Mouse (Mus musculus) gastrocnemius, adult 2 months (tissue): Measurements from ENCODE around the gene L3mbtl4. TPM values are rescaled to one million over a fixed set of nuclear protein-coding genes. Genes with fewer than 3 reads are reported as not detected.
A peak's percentile ranks its signal among the peaks of the same experiment; 100 is the strongest.

Experiments used
- DNase-seq: peaks from one replicate; pipeline ENCODE4 v3.0.0; 2022
- H3K27ac ChIP-seq: fragments of 200-600 bp; 2 replicates; pipeline ENCODE4 v1.8.1; 2022; ENCODE audit warnings: mild to moderate bottlenecking
- H3K4me3 ChIP-seq: fragments of 200-600 bp; 2 replicates; pipeline ENCODE4 v1.8.1; 2022; ENCODE audit warnings: mild to moderate bottlenecking, moderate library complexity
- CTCF ChIP-seq: fragments of 200-600 bp; IDR thresholded peaks from 2 replicates; pipeline ENCODE4 v1.8.1; 2022; ENCODE audit warnings: antibody characterized with exemption, mild to moderate bottlenecking, moderate library complexity
- intact Hi-C: fragments of 180-260 bp; cut with DNase I; formaldehyde crosslinking; loops from one replicate; pipeline ENCODE4 v1.15.1; 2025
- total RNA-seq, 2 experiments: library from RNA; stranded (reverse); gene quantifications; 2 replicates each; pipeline ENCODE4 v1.2.3; 2021

Gene L3mbtl4
- total RNA-seq, 2 experiments from 2014 or later = 0.10 TPM; not detected in 1

GRCm38 (mm10) chr17:68611247-68611646 is 337.6 kb downstream of the L3mbtl4 start:
- Histone ChIP-seq H3K4me3 (no peak overlapping the region), H3K27ac (no peak overlapping the region)
- DNase-seq = no peak
- intact Hi-C loops = no loop called here
- no peak for TF ChIP-seq CTCF

GRCm38 (mm10) chr17:68625281-68625680 is 351.7 kb downstream of the L3mbtl4 start:
- TF ChIP-seq CTCF = no peak
- intact Hi-C loops = no loop called here
- Histone ChIP-seq H3K4me3 (no peak overlapping the region), H3K27ac (no peak overlapping the region)
- no peak for DNase-seq

GRCm38 (mm10) chr17:68629631-68630426 is 356.2 kb downstream of the L3mbtl4 start:
- no peak for TF ChIP-seq CTCF
- intact Hi-C loops = no loop called here
- DNase-seq = no peak
- Histone ChIP-seq H3K4me3 (no peak overlapping the region), H3K27ac (no peak overlapping the region)

GRCm38 (mm10) chr17:68631396-68631795 is 357.8 kb downstream of the L3mbtl4 start:
- no peak for DNase-seq
- TF ChIP-seq CTCF = no peak
- H3K27ac ChIP-seq = no peak overlapping the region
- intact Hi-C loops = no loop called here
- H3K4me3 ChIP-seq = no peak overlapping the region

- peak; percentile 14; the same call in 1 of the 2 replicates for TF ChIP-seq CTCF
- intact Hi-C loops = no loop called here
- no peak overlapping the region for H3K27ac ChIP-seq
- H3K4me3 ChIP-seq = no peak overlapping the region
- DNase-seq = no peak
These were observed 366.6 kb downstream of the L3mbtl4 start for GRCm38 (mm10) chr17:68640187-68640586.

- TF ChIP-seq CTCF = no peak
- no peak overlapping the region for H3K4me3 ChIP-seq
- no peak overlapping the region for H3K27ac ChIP-seq
- DNase-seq = no peak
- intact Hi-C loops = no loop called here
These were observed 369.0 kb downstream of the L3mbtl4 start for GRCm38 (mm10) chr17:68642521-68643088.

- intact Hi-C loops = no loop called here
- H3K4me3 ChIP-seq = no peak overlapping the region
- no peak for TF ChIP-seq CTCF
- no peak for DNase-seq
- no peak overlapping the region for H3K27ac ChIP-seq
These were observed 392.9 kb downstream of the L3mbtl4 start for GRCm38 (mm10) chr17:68666528-68666927.

GRCm38 (mm10) chr17:68672088-68672504 is 398.5 kb downstream of the L3mbtl4 start:
- H3K4me3 ChIP-seq = no peak overlapping the region
- no peak for TF ChIP-seq CTCF
- DNase-seq = no peak
- no peak overlapping the region for H3K27ac ChIP-seq
- intact Hi-C loops = no loop called here

GRCm38 (mm10) chr17:68710701-68711100 is 437.1 kb downstream of the L3mbtl4 start:
- no peak overlapping the region for H3K27ac ChIP-seq
- no peak for TF ChIP-seq CTCF
- intact Hi-C loops = no loop called here
- DNase-seq = no peak
- no peak overlapping the region for H3K4me3 ChIP-seq

GRCm38 (mm10) chr17:68711350-68711749 is 437.8 kb downstream of the L3mbtl4 start:
- Histone ChIP-seq H3K27ac (no peak overlapping the region), H3K4me3 (no peak overlapping the region)
- no peak for TF ChIP-seq CTCF
- DNase-seq = no peak
- intact Hi-C loops = no loop called here

GRCm38 (mm10) chr17:68748296-68748695 is 474.7 kb downstream of the L3mbtl4 start:
- no peak for TF ChIP-seq CTCF
- DNase-seq = peak; percentile 65
- Histone ChIP-seq H3K4me3 (no peak overlapping the region), H3K27ac (peak overlapping the region; percentile 62)
- intact Hi-C loops = no loop called here

- intact Hi-C loops = no loop called here
- DNase-seq = no peak
- H3K4me3 ChIP-seq = no peak overlapping the region
- no peak for TF ChIP-seq CTCF
- no peak overlapping the region for H3K27ac ChIP-seq
These were observed 476.9 kb downstream of the L3mbtl4 start for GRCm38 (mm10) chr17:68750513-68750912.

- no peak for DNase-seq
- H3K4me3 ChIP-seq = no peak overlapping the region
- H3K27ac ChIP-seq = no peak overlapping the region
- no peak for TF ChIP-seq CTCF
- intact Hi-C loops = no loop called here
These were observed 479.5 kb downstream of the L3mbtl4 start for GRCm38 (mm10) chr17:68753112-68753511.

GRCm38 (mm10) chr17:68754789-68755188 is 481.2 kb downstream of the L3mbtl4 start:
- H3K4me3 ChIP-seq = no peak overlapping the region
- intact Hi-C loops = no loop called here
- H3K27ac ChIP-seq = no peak overlapping the region
- DNase-seq = no peak
- no peak for TF ChIP-seq CTCF
